Mouse (Mus musculus): ENCODE measurements around the gene Casz1.

Gene Casz1

DNA sequence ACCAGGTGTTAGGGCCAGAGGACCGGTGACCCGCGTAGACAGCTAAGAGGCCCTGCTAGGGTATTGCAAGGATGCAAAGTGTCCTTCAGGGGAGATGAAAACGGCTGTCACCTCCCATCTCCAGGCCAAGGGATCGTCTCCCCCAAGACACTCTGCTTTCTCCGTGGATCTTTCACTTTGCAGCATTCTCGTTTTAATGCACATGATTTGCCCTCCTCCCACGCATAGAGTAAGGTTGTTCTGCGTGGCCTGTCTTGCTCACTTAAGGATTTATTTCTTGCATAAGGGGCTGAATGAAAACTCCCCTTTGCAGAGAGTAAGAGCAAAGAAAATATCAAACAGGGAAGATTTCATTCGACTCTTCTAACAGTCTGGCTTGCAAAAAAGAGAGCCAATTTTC lies 593 bp upstream of the Casz1 start:
- DNase-seq: no peak

DNA sequence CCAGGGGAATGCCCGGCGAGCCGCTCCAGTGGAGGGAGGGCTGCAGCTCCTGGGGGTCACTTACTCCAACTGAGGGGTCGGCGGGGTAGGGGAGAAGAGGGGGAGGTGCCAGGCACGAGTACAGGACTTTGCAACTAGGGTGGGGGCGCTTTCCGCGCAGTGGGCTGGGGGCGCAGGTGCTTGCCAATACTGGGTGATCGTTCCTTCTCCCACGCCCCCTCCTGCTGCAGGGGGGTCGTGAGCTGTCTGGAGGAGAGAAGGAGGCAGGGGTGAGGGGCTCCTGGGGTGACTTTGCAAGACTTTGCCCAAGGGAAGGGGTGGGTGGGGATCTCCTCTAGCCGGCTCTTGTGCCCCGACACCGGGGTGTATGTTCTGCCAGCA lies 541 bp downstream of the Casz1 start:
- no peak for DNase-seq

DNA sequence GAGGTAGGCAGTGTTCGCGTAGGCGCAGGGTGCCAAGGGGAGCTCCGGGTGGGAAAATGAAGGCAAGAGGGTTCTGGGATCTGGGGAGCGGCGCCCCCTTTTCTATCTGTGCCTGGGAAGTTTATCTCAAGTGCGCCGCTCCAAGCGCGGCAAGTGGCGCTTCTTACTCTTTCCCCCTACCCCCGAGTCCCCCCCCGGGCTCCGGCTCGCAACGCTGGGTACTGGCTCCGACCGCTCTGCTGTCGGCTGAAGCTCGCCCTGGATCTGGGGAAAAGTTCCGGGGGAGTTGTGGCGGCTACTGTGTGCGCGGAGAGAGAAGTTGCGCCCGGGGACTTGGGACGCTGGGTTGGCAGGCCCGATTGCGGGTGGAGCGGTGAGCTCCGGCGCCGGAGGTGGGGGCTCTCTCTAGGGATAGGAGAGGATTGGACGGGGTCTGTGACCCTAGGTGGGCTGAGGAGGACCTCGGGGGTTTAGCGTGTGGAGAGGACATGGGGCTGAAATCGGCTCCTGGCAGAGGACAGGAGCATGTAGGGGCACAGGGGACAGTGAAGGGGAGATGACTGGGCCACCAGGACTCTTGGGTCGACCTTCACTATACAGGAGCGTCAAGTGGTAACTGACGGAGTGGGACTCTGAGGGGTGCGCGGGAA lies 1.1 kb downstream of the Casz1 start:
- peak; percentile 19 for DNase-seq

DNA sequence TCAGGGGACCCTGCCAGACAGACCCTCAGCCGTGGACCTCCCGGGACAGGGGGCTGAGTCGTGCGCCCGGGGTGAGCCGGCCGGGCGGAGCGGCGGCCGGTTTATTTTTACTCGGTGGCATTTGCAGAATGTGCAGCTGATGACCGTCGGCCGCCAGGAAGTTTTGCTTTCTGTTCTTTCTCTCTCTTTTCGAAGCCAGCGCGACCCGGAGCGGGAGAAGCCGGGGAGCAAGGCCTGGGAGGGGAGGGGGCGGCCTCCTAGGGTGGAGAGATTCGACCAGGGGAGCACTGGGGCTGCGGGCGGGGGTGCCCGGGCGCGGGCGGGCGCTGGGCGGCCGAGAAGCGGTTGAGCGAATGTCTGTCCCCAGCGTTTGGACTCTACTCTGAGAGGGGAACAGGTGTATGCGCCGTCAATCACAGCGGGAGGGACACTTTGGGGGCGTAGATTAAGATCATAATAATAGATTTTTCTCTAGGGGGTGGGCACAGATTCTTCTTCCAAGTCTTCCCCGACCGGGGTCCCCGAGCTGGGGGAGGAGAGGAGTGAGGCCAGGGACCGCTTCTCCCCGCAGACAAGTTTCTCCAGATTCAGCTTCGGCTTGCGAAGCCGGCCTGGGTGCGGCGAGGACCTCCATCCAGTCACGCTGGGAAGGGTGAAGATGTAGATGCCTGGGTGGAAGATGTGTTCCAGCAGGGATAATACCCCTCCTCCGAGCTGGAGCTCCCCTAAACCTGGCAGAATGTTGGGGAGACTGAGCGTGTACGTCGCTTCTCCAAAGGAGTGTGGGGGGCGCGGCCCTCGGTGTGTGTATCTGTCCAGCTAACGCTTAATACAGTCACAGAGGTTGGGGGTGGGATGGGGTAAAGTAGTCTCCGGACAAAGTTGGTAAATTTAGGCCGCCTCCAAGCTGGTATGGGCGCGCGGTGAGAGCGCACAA lies 1.9 kb downstream of the Casz1 start:
- no peak for DNase-seq

DNA sequence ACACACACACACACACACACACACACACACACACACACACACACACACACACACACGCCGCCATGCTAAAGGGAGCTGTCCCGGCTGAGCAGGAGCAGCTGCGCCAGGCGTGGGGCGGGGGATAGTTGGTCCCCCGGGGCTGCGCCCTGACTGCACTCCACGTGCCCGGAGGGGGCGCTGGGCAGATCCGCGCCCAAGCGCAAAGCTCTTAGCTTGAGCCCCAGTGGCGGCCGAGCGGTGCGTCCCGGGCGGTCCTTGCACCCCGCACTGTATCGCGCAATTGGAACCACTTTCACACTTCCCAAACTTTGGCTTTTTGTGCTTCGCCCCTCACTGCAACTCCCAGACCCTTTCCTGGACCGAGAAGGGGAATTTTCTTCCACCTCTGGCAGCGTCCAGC lies 2.6 kb downstream of the Casz1 start:
- DNase-seq: no peak

DNA sequence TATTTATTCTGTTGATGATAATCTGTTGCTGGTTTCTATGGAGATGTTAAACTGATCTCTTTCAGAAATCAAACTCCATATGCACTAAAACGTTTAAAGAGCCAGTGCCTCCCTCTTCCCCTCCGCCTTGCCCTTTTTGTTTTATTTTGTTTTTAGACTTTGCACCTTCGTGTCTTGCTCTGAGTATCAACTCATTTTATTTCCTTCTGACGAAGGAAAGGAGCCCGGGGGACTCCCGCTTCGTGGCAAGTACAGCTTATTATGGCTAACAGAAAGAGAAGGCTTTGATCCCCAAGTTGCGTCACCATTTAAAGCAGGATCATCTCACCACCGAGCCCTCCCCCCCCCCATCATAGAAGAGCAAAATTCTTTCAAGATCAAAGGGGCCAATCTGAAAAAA lies 3.2 kb downstream of the Casz1 start:
- DNase-seq: no peak

DNA sequence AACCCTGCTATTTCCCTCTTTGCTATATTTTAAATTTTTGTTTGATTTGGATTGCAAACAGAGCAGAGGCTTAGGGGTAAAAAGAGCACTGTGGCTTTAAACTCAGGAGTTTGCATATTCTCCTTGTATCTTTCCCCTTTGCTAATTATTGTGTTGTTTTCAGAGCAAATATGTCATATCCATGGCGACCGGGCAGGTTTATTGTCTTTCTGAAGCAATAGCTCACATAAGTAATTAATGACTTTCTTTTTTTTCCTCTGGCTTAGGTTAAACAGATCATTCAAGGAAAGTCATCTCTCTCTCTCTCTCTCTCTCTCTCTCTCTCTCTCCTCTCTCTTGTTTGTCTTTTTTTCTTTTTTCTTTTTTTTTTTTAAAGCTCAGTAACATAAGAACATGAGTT lies 4.6 kb downstream of the Casz1 start:
- no peak for DNase-seq

DNA sequence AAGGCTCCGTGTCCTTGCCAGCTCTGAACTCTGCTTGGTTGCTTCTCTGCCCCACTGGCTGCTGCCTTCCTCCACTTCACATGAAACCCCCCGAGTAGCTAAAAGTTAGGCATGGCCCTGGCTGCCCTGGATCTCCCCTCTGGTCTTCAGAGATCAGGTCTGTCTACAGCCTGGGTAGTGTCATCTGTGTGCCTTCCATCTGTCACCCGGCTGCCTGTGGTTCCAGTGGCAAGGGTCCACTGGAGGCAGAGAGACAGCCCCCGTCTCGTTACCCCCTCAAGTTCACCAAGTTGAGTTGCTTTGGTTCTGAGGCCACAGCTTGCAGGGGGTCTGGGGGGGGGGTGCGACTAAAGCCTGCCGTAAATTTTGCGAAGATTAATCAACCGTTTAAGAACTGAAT lies 6.5 kb downstream of the Casz1 start:
- DNase-seq: no peak

DNA sequence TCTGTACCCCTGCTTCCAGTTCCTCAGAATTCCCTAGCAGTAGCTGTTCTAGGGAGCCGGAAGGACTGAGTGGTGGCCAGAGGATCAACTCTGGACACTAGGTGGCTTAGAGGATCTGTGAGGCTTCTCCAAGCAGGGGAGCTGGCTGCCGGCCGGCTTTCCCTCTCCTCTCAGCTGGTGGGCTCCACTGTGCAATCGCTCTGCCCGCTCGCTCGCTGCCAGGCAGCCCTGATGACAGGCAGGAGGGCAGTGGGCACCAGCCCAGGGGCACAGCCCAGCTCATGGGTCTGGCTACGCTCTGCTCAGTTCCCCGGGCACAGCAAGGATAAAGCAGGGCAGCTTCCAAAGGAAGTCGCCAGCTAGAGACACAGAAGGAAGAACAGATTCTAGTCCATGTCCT lies 7.7 kb downstream of the Casz1 start:
- DNase-seq: peak; percentile 43

DNA sequence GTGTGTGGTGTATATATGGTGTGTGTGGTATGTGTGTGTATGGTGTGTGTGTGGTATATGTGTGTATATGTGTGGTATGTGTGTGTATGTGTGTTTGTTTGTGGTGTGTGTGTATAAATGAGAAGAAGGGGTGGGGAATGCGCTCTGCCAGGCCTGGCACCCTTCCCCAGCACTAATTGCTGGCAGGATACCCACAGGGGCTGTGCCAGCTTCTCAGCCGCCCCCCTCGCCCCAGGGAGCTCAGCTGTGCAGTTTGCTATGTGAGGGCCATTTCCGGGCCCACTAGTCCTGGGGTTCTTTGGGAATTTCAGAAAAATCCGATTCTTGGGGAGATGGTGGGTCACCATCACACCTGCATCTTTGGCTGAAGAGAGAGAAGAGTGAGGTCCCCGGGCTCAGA lies 9.0 kb downstream of the Casz1 start:
- no peak for DNase-seq

DNA sequence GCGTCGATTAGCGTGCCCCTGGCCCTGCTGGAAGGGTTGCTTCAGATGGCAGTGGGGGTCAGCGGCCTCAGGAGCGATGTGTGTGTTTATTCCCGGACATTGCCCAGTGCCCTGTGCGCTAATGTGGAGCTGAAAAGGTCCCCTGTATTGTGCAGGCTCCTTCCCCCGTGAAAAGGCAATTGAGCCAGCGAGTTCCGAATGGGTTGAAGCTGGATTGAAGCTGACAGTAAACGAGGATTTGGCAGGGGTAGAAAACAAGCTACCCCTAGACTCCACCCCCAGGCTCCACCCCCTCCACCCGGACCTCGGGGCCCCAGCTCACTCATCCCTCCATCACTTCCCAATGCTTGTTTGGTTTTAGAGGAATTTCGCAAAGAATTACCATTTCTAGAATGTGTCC lies 12.3 kb downstream of the Casz1 start:
- DNase-seq: peak; percentile 25

DNA sequence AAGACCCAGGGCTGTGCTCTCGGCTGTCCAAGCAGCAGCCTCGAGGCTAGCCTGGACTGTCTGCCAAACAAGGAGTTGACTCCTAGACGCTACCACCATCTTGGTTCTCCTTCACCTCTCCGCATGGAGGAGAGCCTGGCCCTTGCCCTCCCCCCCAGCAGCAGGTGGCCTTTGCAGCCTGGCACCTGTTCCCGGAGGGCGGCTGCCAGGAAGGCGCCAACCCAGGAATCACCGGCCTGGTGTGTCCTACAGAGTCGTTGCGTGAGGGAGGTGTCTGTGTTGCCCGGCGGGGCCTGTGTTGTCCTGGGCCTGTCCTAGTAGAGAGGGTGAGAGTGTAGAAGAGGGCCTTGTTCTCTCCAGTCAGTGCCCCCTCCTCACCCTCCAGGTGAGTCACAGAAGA lies 13.9 kb downstream of the Casz1 start:
- DNase-seq: no peak

DNA sequence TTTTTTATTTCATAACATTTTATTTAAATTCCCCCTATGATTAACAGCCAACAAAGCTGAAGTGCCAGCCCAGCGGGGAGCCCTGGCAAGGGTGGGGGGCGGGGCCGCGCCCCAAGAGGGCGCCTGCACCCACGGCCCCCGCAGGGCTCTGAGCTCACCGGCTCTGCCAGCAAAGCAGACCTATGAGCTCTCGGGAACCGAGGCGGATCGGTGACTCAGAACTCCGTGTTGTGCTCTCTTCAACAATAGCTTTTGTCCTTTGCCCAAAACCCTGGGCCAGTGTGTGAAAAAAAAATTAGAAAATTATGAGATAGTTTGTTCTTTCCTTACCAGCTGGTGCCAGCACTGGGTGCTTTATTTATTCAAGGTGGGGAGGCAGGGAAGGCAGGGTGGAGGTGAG lies 15.9 kb downstream of the Casz1 start:
- no peak for DNase-seq

DNA sequence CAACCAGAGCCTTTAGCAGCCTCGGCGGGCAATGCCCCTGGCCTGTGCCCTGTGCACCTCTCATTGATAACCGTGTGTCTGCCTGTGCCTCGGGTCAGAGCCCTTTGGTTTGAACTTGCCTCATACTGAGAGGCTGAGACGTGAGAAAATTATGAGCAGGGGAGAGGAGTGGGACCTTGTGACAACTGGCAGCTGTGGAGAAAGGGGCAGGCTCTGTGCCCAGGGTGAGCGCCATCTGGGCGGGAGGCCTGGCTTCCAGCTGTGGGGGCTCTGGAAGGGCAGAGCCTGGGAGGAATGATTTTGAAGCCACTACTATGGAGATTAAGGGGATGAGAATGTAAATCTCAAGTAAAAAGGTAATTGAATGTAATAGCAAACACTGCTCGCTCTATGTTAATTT lies 19.1 kb downstream of the Casz1 start:
- no peak for DNase-seq

DNA sequence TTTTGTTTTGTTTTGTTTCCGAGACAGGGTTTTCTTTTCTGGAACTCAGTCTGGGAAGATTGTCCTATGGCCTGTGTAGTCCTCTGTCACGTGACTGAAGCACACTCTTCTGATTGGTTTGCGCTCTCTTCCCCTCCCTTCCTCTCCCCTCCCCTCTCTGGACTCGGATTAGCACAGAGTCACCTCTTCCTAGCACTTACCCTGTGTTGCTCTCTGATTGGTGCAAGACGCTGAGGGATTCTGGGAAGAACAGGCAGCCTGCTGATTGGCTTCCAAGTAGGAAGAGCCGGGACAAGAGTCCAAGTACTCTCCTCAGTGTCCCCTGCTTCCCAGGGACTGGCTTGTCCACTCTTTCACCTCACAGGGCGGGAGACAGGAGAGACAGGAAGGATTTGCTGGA lies 26.1 kb downstream of the Casz1 start:
- DNase-seq: peak; percentile 48

DNA sequence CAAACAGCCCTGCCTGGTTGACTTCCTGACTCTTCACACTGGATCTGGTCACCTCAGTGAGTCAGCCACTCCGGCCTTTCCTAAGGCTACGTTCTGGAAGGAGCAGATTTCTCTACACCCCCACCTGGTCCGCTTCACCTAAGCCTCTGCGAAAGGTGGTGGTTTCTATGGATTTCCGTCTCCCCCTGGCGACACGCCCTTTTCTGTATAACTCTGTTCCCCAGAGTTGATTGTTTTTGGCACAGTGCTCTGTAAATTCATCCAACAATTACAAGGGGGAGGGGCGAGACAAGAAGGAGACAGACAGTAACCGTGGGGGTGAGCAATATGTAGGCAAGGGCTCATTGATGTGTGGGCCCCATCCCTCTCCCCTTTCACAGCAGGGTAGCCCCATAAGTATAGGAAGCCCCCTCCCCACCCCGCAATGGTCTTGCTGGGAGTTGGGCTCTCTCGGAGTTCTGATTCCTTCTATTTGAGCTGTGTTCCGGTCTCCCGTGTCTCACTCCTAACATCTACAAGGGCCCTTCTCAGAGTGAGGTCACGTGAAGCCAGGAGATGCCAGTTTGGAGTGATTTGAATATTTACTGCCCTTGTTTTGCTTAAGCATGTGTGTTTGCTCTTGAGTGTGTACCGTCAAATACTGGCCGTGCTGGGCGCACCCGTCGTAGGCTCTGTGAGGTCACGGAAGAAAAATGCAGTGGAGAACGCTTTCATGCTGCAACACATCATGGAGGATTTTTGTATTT lies 29.2 kb downstream of the Casz1 start:
- DNase-seq: peak; percentile 40

DNA sequence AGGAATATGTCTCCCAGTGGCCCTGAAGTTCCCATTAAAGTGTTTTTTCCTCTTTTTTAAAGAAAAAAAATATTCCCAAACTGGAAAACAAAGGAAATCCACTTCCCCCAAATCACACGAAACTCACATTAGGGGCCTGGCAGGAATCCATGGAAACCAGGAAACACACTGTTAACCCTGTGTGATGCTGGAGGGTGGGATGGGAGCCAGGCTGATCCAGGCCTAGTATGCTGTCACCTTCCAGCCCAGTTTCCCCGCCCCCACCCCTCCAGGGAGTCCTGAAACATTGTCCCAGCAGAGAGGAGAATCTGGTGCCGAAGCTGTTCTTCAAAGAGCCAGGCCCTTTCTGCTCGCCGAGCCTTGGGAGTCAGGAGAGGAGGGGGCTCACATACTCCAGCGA lies 32.2 kb downstream of the Casz1 start:
- no peak for DNase-seq

DNA sequence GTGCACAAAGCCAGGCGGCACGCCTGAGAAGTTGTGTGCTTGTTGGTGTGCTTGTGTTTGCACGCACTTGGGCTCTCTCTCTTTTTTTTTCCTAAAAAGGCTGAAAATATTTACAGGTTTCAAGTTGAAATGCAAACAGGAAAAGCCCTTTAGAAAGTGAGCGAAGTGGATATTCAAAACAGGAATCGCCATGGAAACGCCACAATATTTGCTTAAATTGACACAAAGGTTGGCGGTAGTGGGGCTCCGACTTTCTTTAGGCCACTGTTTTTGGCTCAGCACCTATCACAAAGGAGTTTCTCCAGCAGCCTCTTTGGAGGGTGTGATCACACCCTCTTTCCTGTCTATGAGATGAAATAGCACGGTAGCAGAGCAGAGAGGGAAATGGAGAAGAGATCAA lies 32.8 kb downstream of the Casz1 start:
- DNase-seq: no peak

DNA sequence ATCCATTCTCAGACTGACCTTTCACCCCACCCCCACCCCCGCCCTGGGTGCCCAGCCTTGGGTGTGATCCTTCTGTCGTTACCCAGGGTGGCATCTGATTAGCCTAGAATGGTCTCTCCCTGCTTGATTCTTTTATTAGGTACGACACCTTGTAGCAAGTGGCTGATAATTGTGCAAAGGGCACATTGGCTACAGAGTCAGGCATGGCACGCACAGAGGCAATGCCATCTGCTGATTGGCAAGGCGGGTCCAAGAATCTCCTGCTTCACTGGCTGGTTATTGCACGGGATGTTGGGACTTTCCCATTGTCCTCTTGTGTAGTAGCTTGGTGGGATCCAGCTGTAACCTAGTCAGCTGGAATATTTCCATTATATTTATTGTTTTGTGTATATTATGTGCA lies 33.4 kb downstream of the Casz1 start:
- DNase-seq: no peak

DNA sequence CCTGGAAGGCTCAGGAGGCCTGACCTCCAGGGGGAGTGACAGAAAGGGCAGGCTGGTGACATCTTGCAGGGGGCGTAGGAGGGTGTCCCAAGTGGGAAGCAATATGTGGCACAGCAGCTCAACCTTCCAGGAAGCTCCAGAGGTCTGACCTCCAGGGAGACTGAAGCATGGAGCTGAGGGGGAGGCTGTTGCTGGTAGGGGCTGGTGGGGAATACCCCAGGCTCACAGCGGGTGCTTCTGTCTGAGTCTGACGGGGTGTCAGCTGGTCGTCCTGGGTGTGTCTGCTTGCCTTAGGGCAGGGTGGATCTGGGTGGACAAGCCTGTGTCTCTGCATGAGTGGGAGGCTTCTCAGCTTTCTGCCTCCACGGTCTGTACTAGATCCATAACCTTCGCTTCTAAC lies 38.1 kb downstream of the Casz1 start:
- no peak for DNase-seq

DNA sequence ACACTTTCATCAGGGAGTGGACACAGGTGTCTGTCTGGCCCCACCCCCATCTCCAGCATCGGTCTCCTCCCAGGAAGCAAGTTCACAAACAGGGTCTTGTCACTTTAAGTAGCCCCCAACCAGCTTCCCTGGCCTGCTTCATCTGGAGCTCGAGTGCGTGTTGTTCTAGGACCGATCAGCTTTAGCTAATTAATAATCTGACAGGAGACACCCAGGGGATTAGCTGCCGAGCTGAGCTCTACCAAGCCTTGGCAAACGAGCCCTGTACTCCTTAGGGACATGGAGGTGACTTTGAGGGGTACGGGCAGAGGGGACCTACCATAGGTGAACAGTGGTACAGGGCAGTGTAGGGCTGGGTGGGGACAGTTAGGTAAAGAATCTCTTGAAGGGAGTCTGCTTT lies 40.7 kb downstream of the Casz1 start:
- no peak for DNase-seq

DNA sequence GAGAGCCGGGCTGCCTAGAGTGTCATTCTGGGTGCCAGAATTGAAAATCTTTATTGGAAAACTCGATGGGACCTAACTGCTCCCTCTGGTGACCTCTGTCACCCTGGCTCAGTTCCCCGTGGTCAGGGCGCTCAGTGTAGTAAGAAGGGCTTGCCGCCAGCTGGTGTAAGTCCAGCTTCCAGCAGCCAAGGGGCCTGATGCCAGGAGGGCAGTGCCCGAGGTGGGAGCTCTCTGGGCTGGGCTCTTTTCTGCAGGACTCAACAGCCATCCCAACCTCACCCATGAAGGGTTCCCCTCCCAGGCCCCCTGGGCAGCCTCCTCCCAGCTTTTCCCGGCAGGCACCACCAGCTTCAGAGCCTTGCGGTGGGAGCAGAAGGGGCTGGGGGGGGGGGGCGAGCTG lies 42.0 kb downstream of the Casz1 start:
- peak; percentile 90 for DNase-seq

DNA sequence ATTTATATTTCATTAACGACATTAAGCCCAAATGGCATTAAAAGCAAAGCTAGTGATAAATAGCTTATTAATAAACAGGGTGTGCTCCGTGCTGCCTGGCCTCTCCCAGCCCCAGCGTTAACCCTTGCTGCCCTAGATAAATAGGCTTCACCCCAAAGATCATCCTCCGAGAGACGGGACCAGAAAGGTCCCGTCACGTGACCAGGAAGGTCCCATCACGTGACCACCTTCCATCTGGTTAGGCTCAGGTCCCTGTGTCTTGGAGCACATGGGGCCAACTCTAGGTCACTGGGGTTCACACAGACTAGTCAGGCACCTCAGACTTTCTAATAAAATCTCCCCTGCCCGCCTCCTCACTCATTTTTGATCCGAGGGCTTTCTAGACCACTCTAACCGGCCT lies 42.5 kb downstream of the Casz1 start:
- DNase-seq: no peak

DNA sequence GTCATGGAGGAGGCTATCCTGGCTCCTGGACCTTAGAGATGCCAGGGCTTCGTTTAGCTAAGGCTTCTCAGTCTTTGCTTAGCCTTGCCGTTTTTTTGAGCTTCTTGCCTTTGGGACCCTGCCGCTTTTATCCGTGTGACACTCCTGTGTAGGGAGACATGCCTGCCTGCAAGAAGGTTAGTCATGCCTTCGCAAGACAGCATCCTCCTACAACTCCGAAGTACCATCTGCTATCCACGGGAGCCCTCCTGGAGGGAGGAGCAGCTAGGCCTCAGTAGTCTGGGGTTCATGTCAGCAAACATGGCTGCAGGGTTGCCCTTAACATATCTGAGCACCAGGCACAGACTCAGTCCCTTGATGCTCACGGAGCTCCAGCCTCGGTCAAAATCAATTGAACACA lies 43.4 kb downstream of the Casz1 start:
- DNase-seq: no peak
